Mouse (Mus musculus): ENCODE measurements around the gene Dnajc16.

- no peak for TF ChIP-seq POLR2A (IDR thresholded peaks at IDR 0.05; ENCODE audit: control insufficient read depth, low read depth, low read length)
- TF ChIP-seq CTCF (IDR thresholded peaks at IDR 0.05; ENCODE audit: control insufficient read depth, insufficient read depth, insufficient replicate concordance, low read depth, low read length), result no peak
Observed at GRCm38 (mm10) chr4:141787462-141787861, 3.3 kb downstream of the Dnajc16 start.
